Mouse (Mus musculus) CH12.LX (cell line): ENCODE results near the gene U2surp. TPM values are rescaled to one million over a fixed set of nuclear protein-coding genes. Genes with fewer than 3 reads are reported as not detected.

ENCODE experiments used
- DNase-seq: peaks from one replicate; pipeline ENCODE4 v3.0.0-alpha.2; 2013; ENCODE audit errors: extremely low read depth
- H3K27ac ChIP-seq: 2 replicates; pipeline ENCODE4 v1.5.1; 2012; ENCODE audit warnings: low read depth, mild to moderate bottlenecking, control low read depth, moderate library complexity; ENCODE audit not compliant: insufficient read depth
- H3K27me3 ChIP-seq: replicated peaks from 2 replicates; pipeline ENCODE3; 2012; ENCODE audit warnings: inconsistent platforms
- H3K36me3 ChIP-seq, 2 experiments: replicated peaks in 1 of 2; 2 replicates each; pipeline versions ENCODE3 to v1.6.1; 2012; ENCODE audit warnings: inconsistent platforms in 1 of 2, low read length in 1 of 2, mild to moderate bottlenecking in 1 of 2, mixed read lengths in 1 of 2, moderate library complexity in 1 of 2; ENCODE audit not compliant: control insufficient read depth in 1 of 2, insufficient read depth in 1 of 2
- H3K4me1 ChIP-seq, 2 experiments: 2 replicates each; pipeline ENCODE4 v1.6.1; 2012; ENCODE audit warnings: inconsistent platforms in 1 of 2, moderate library complexity in 1 of 2; ENCODE audit not compliant: insufficient read depth in 2 of 2, control insufficient read depth in 1 of 2
- H3K4me2 ChIP-seq: 2 replicates; pipeline ENCODE4 v1.6.1; 2012; ENCODE audit warnings: low read depth, mild to moderate bottlenecking, control low read depth; ENCODE audit not compliant: poor library complexity, insufficient read depth, severe bottlenecking
- H3K4me3 ChIP-seq, 3 experiments: fragments of 150-350 bp in 1 of 3; sonication (generic) in 1 of 3; replicated peaks in 1 of 3; 2 replicates each; pipeline versions ENCODE3 to v1.5.1; 2011 to 2012; ENCODE audit warnings: low read depth in 2 of 3, low read length in 2 of 3, mild to moderate bottlenecking in 2 of 3, moderate library complexity in 2 of 3, control low read depth in 1 of 3, improper control_type of control experiment in 1 of 3, inconsistent platforms in 1 of 3, mixed read lengths in 1 of 3; ENCODE audit not compliant: poor library complexity in 1 of 3
- H3K79me2 ChIP-seq: replicated peaks from 2 replicates; pipeline ENCODE4 v1.6.1; 2012; ENCODE audit warnings: mild to moderate bottlenecking, moderate library complexity; ENCODE audit not compliant: control insufficient read depth, poor library complexity, insufficient read depth, severe bottlenecking; ENCODE audit errors: extremely low read depth
- H3K9ac ChIP-seq: 2 replicates; pipeline ENCODE4 v1.6.1; 2012; ENCODE audit warnings: low read depth, mild to moderate bottlenecking, control low read depth, moderate library complexity; ENCODE audit not compliant: insufficient read depth
- H3K9me3 ChIP-seq: replicated peaks from 2 replicates; pipeline ENCODE3; 2012; ENCODE audit warnings: low read length, inconsistent platforms, mixed read lengths
- BHLHE40 ChIP-seq: IDR thresholded peaks from 2 replicates; pipeline ENCODE4 v1.6.1; 2011; ENCODE audit warnings: mild to moderate bottlenecking, low read depth, low read length, improper control_type of control experiment
- CHD2 ChIP-seq: IDR thresholded peaks from 2 replicates; pipeline ENCODE4 v1.6.1; 2011; ENCODE audit warnings: low read length, improper control_type of control experiment
- CTCF ChIP-seq, 2 experiments: IDR thresholded peaks in 1 of 2; conservative IDR thresholded peaks in 1 of 2; 2 replicates each; pipeline ENCODE4 v1.5.1; 2011 to 2012; ENCODE audit warnings: low read depth in 2 of 2, low read length in 2 of 2, improper control_type of control experiment in 1 of 2, inconsistent platforms in 1 of 2, mild to moderate bottlenecking in 1 of 2, moderate library complexity in 1 of 2
- E2F4 ChIP-seq: IDR thresholded peaks from 2 replicates; pipeline ENCODE4 v1.6.1; 2011; ENCODE audit warnings: low read depth, low read length, improper control_type of control experiment; ENCODE audit not compliant: insufficient replicate concordance
- ELF1 ChIP-seq: IDR thresholded peaks from 2 replicates; pipeline ENCODE4 v1.6.1; 2014; ENCODE audit warnings: low read depth, mild to moderate bottlenecking, inconsistent platforms, low read length, improper control_type of control experiment
- EP300 ChIP-seq: IDR thresholded peaks from 2 replicates; pipeline ENCODE4 v1.6.1; 2011; ENCODE audit warnings: low read length, improper control_type of control experiment
- HCFC1 ChIP-seq: IDR thresholded peaks from 2 replicates; pipeline ENCODE4 v1.6.1; 2012; ENCODE audit warnings: low read depth, mild to moderate bottlenecking, inconsistent platforms, low read length, improper control_type of control experiment
- JUN ChIP-seq: IDR thresholded peaks from 2 replicates; pipeline ENCODE4 v1.6.1; 2011; ENCODE audit warnings: low read depth, mild to moderate bottlenecking, low read length, improper control_type of control experiment, moderate library complexity; ENCODE audit not compliant: insufficient read depth
- MAFK ChIP-seq: IDR thresholded peaks from 2 replicates; pipeline ENCODE4 v1.6.1; 2011; ENCODE audit warnings: low read length, improper control_type of control experiment; ENCODE audit not compliant: insufficient replicate concordance
- MAX ChIP-seq: IDR thresholded peaks from 2 replicates; pipeline ENCODE4 v1.6.1; 2011; ENCODE audit warnings: low read length, improper control_type of control experiment
- MAZ ChIP-seq: IDR thresholded peaks from 2 replicates; pipeline ENCODE4 v1.6.1; 2012; ENCODE audit warnings: low read depth, mild to moderate bottlenecking, inconsistent platforms, low read length, improper control_type of control experiment, moderate library complexity
- MEF2A ChIP-seq: IDR thresholded peaks from 2 replicates; pipeline ENCODE4 v1.6.1; 2014; ENCODE audit warnings: low read depth, mild to moderate bottlenecking, inconsistent platforms, low read length, improper control_type of control experiment, borderline replicate concordance
- MXI1 ChIP-seq: IDR thresholded peaks from 2 replicates; pipeline ENCODE4 v1.6.1; 2011; ENCODE audit warnings: mild to moderate bottlenecking, low read depth, low read length, improper control_type of control experiment
- MYC ChIP-seq: IDR thresholded peaks from 2 replicates; pipeline ENCODE4 v1.6.1; 2011; ENCODE audit warnings: low read depth, mild to moderate bottlenecking, improper control_type of control experiment, low read length
- NELFE ChIP-seq: IDR thresholded peaks from 2 replicates; pipeline ENCODE4 v1.6.1; 2011; ENCODE audit warnings: low read depth, low read length, improper control_type of control experiment
- NRF1 ChIP-seq: IDR thresholded peaks from 2 replicates; pipeline ENCODE4 v1.6.1; 2014; ENCODE audit warnings: low read depth, mild to moderate bottlenecking, inconsistent platforms, low read length, improper control_type of control experiment, moderate library complexity
- POLR2AphosphoS2 ChIP-seq: IDR thresholded peaks from 2 replicates; pipeline ENCODE4 v1.6.1; 2011; ENCODE audit warnings: low read depth, low read length, improper control_type of control experiment
- SIN3A ChIP-seq: IDR thresholded peaks from 2 replicates; pipeline ENCODE4 v1.6.1; 2012; ENCODE audit warnings: low read length, improper control_type of control experiment, inconsistent platforms
- UBTF ChIP-seq: IDR thresholded peaks from 2 replicates; pipeline ENCODE4 v1.6.1; 2012; ENCODE audit warnings: low read depth, mild to moderate bottlenecking, inconsistent platforms, low read length, improper control_type of control experiment, moderate library complexity
- USF2 ChIP-seq: conservative IDR thresholded peaks from 2 replicates; pipeline ENCODE4 v1.6.1; 2011; ENCODE audit warnings: low read depth, low read length, improper control_type of control experiment
- ZC3H11A ChIP-seq: IDR thresholded peaks from 2 replicates; pipeline ENCODE4 v1.6.1; 2012; ENCODE audit warnings: low read depth, mild to moderate bottlenecking, inconsistent platforms, low read length, improper control_type of control experiment
- ZKSCAN1 ChIP-seq: IDR thresholded peaks from 2 replicates; pipeline ENCODE4 v1.6.1; 2012; ENCODE audit warnings: low read depth, inconsistent platforms, low read length, improper control_type of control experiment, borderline replicate concordance
- dilution Hi-C: fragments of 300-500 bp; cut with MboI; formaldehyde crosslinking; loops from 2 replicates; pipeline ENCODE4 v1.14.3; 2020; ENCODE audit warnings: low sequenced_read_pairs; ENCODE audit not compliant: extremely low pct_unique_long_range_greater_than_20kb, extremely low pct_ligation_motif_present
- in situ Hi-C: fragments of 300-500 bp; cut with MboI; formaldehyde crosslinking; loops from 3 replicates; pipeline ENCODE4 v1.14.3; 2019; ENCODE audit warnings: low sequenced_read_pairs, low pct_ligation_motif_present, low pct_unique_long_range_greater_than_20kb, mixed read lengths
- polyA plus RNA-seq: library from polyadenylated mRNA; unstranded; fragments of >175 nt; gene quantifications from 2 replicates; pipeline ENCODE4 v1.2.1, GENCODE M21; 2012; ENCODE audit warnings: low read depth; ENCODE audit not compliant: insufficient read length
- total RNA-seq, 2 experiments: library from RNA; depleted of rRNA; stranded (reverse); fragments of 300-350 nt in 1 of 2; fragments of >200 nt in 1 of 2; gene quantifications; 2 replicates each; pipeline ENCODE4 v1.2.3; 2012 to 2014

The U2surp gene
- total and polyA plus RNA-seq, 3 experiments, result 46.5 to 103 (median 87.7) TPM

- H3K4me1 ChIP-seq, result peaks cover 0 to 6% of the 10 kb centered on the region in 2 experiments; a peak in 2 of 4 replicates
- H3K27ac ChIP-seq, result no peak overlapping the region
- in situ Hi-C loops (no loop called here), dilution Hi-C loops (no loop called here)
- no peaks in the 10 kb centered on the region for H3K79me2 ChIP-seq
- no peaks in the 10 kb centered on the region for H3K9me3 ChIP-seq
- no peak for DNase-seq
- no peak overlapping the region for H3K4me3 ChIP-seq
- H3K9ac ChIP-seq, result no peak overlapping the region
- H3K36me3 ChIP-seq, result no peaks in the 10 kb centered on the region
- H3K4me2 ChIP-seq, result no peak overlapping the region
- TF ChIP-seq USF2 (no peak), CTCF (conservative IDR thresholded peaks at IDR 0.05 in 1 of 2, IDR thresholded peaks at IDR 0.05 in 1 of 2; ENCODE audit: low read depth in 2 of 2, low read length in 2 of 2) (no peak), MXI1 (no peak), MAX (no peak), ZKSCAN1 (no peak)
- H3K27me3 ChIP-seq, result no peaks in the 10 kb centered on the region
These were observed 40.4 kb upstream of the U2surp start for GRCm38 (mm10) chr9:95552175-95552705.

GRCm38 (mm10) chr9:95550856-95551774, 39.3 kb upstream of the U2surp start:
- Histone ChIP-seq H3K4me3 (no peak overlapping the region), H3K36me3 (no peaks in the 10 kb centered on the region), H3K27ac (no peak overlapping the region), H3K27me3 (no peaks in the 10 kb centered on the region), H3K4me2 (no peak overlapping the region), H3K4me1 (peaks cover 0 to 9% of the 10 kb centered on the region in 2 experiments; a peak in 2 of 4 replicates), H3K9me3 (no peaks in the 10 kb centered on the region), H3K79me2 (no peaks in the 10 kb centered on the region), H3K9ac (no peak overlapping the region)
- DNase-seq, result no peak
- in situ Hi-C loops (no loop called here), dilution Hi-C loops (no loop called here)
- TF ChIP-seq NRF1 (no peak), MAFK (no peak), MEF2A (no peak), CTCF (conservative IDR thresholded peaks at IDR 0.05 in 1 of 2, IDR thresholded peaks at IDR 0.05 in 1 of 2; ENCODE audit: low read depth in 2 of 2, low read length in 2 of 2) (no peak), CHD2 (no peak), EP300 (no peak), JUN (no peak), MAZ (no peak), HCFC1 (no peak), SIN3A (no peak), ZKSCAN1 (no peak), NELFE (no peak), MYC (no peak), ZC3H11A (no peak), E2F4 (no peak), POLR2AphosphoS2 (no peak), ELF1 (no peak), UBTF (no peak), BHLHE40 (no peak)
